Mouse (Mus musculus): ENCODE data around the gene 4930451I11Rik. TPM values are rescaled to one million over a fixed set of nuclear protein-coding genes. Genes with fewer than 3 reads are reported as not detected.

Gene 4930451I11Rik
- polyA plus RNA-seq, 1 experiment from 2014 or later: not detected

GRCm38 (mm10) chr7:126851192-126851591 lies 19.8 kb upstream of the 4930451I11Rik start:
- Histone ChIP-seq H3K4me3 (ENCODE audit: inconsistent target) (no peak overlapping the region), H3K36me3 (ENCODE audit: inconsistent target) (peaks cover 45% of the 10 kb centered on the region), H3K27ac (no peak overlapping the region), H3K79me2 (ENCODE audit: inconsistent target) (no peaks in the 10 kb centered on the region)
- WGBS (ENCODE audit: missing documents): 76% methylated on average over 12 of the region's 12 CpGs

GRCm38 (mm10) chr7:126850161-126850560 lies 18.7 kb upstream of the 4930451I11Rik start:
- peaks cover 35% of the 10 kb centered on the region; the same call in 1 of the 2 replicates for H3K36me3 ChIP-seq (ENCODE audit: inconsistent target)
- 86% methylated on average over 6 of the region's 6 CpGs for WGBS (ENCODE audit: missing documents)
- no peak overlapping the region for H3K27ac ChIP-seq
- no peaks in the 10 kb centered on the region for H3K79me2 ChIP-seq (ENCODE audit: inconsistent target)
- no peak overlapping the region for H3K4me3 ChIP-seq (ENCODE audit: inconsistent target)

- Histone ChIP-seq H3K4me3 (ENCODE audit: inconsistent target) (no peak overlapping the region), H3K27ac (no peak overlapping the region), H3K79me2 (ENCODE audit: inconsistent target) (no peaks in the 10 kb centered on the region), H3K36me3 (ENCODE audit: inconsistent target) (peaks cover 21% of the 10 kb centered on the region; the same call in 1 of the 2 replicates)
- WGBS (ENCODE audit: missing documents): 42% methylated on average over 10 of the region's 10 CpGs
Observed at GRCm38 (mm10) chr7:126848794-126849193, 17.4 kb upstream of the 4930451I11Rik start.

- Histone ChIP-seq H3K27ac (no peak overlapping the region), H3K4me3 (ENCODE audit: inconsistent target) (no peak overlapping the region), H3K36me3 (ENCODE audit: inconsistent target) (peaks cover 10% of the 10 kb centered on the region; the same call in 1 of the 2 replicates), H3K79me2 (ENCODE audit: inconsistent target) (no peaks in the 10 kb centered on the region)
- 6% methylated on average over 56 of the region's 74 CpGs for WGBS (ENCODE audit: missing documents)
Observed at GRCm38 (mm10) chr7:126847421-126848398, 16.3 kb upstream of the 4930451I11Rik start.

DNA sequence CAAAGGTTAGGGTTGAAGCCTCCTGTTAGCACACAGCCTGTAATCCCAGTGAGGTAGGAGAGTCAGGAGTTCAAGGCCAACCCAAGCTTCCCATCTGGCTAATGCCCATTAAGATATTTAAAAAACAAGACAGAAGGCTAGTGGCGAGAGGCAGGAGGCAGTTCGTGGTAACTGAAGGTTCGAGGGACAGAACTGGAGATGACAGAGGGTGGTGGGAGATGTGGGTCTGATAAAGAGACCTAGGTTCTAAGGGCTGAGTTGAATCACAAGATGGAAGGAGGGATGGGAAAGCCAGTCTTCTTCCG lies 15.6 kb upstream of the 4930451I11Rik start, which contains the start of gene Doc2a:
Gene Doc2a, plus strand, starts transcription at position 301 of the 305 bp plus-strand sequence.
- H3K36me3 ChIP-seq (ENCODE audit: inconsistent target): peaks cover 4% of the 10 kb centered on the region; the same call in 1 of the 2 replicates
- H3K79me2 ChIP-seq (ENCODE audit: inconsistent target): no peaks in the 10 kb centered on the region
- no peak within 1 kb of the TSS for H3K4me3 ChIP-seq (ENCODE audit: inconsistent target)
- H3K27ac ChIP-seq: no peak within 1 kb of the TSS
- WGBS (ENCODE audit: missing documents): 61% methylated on average over 4 of the region's 4 CpGs

GRCm38 (mm10) chr7:126845516-126845915 lies 14.1 kb upstream of the 4930451I11Rik start:
- Histone ChIP-seq H3K27ac (no peak overlapping the region), H3K79me2 (ENCODE audit: inconsistent target) (no peaks in the 10 kb centered on the region), H3K36me3 (ENCODE audit: inconsistent target) (no peaks in the 10 kb centered on the region), H3K4me3 (ENCODE audit: inconsistent target) (no peak overlapping the region)
- 93% methylated on average over 2 of the region's 2 CpGs for WGBS (ENCODE audit: missing documents)

- Histone ChIP-seq H3K4me3 (ENCODE audit: inconsistent target) (no peak overlapping the region), H3K36me3 (ENCODE audit: inconsistent target) (no peaks in the 10 kb centered on the region), H3K27ac (no peak overlapping the region), H3K79me2 (ENCODE audit: inconsistent target) (no peaks in the 10 kb centered on the region)
- WGBS (ENCODE audit: missing documents): 70% methylated on average over 9 of the region's 9 CpGs
Observed at GRCm38 (mm10) chr7:126843276-126843675, 11.8 kb upstream of the 4930451I11Rik start.

DNA sequence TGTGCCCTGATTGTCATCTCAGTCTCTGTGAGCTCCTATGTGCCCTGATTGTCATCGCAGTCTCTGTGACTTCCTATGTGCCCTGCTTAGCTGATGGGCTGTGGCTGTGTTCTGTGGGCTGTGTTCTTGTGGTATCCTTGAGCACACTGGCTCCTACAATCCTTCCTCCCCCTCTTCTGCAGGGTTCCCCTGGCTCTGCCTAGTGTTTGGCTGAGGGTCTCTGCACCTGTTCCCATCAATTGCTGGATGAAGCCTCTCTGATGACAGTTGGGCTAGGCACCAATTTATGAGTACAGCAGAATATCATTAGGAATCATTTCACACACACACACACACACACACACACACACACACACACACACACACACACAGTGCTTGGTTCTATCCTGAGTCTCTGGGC lies 1.9 kb upstream of the 4930451I11Rik start:
- no peaks in the 10 kb centered on the region for H3K79me2 ChIP-seq (ENCODE audit: inconsistent target)
- 90% methylated on average over 1 of the region's 1 CpGs for WGBS (ENCODE audit: missing documents)
- no peaks in the 10 kb centered on the region for H3K36me3 ChIP-seq (ENCODE audit: inconsistent target)
- no peak overlapping the region for H3K4me3 ChIP-seq (ENCODE audit: inconsistent target)
- H3K27ac ChIP-seq: no peak overlapping the region

DNA sequence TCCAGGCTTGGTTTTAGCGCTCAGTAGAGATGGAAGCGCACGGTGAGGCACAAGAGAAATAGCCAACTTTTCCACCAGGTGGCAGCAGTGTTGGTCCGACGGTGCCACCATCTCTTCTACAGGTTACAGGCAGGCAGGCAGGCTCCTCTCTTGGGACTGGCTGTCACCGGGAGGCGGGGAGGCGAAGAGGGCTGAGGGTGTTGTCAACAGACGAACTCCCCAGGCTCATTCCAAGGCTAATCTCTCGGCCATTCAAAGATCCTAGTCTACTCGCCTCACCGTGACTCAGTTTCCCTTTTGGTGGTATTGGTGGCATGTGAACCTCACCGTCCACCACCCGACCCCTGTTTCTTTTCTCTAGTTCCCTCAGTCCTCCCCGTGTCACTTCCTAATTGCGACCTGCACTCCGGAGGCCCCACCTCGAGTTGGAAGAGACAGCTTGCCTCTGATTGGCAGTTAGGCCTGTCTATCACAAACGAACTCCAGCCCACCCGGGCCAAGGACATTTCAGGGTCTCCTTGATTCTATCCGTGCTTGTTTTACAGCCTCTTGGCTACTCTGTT lies 678 bp upstream of the 4930451I11Rik start:
- Histone ChIP-seq H3K27ac (no peak overlapping the region), H3K4me3 (ENCODE audit: inconsistent target) (no peak overlapping the region), H3K36me3 (ENCODE audit: inconsistent target) (no peaks in the 10 kb centered on the region), H3K79me2 (ENCODE audit: inconsistent target) (no peaks in the 10 kb centered on the region)
- 4% methylated on average over 21 of the region's 21 CpGs for WGBS (ENCODE audit: missing documents)

DNA sequence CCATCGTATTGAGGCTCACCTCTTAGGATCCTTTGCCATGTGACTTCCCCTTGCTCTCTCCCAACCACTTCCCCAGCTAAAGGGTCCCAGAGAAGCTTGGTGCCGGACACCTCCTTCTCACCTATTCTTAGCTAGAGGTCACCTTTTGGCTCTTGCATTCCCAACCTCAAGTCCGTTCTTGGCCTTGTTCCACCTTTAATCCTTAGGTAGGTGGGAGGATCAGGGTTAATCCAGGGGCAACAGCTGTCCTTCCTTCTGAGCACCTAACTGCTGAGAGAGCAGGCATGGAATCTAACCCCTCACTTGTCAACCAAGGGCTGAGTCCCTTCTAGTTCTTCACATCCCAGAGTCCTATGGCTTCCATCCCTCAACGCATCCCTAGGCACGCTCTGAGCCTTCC lies 5.5 kb downstream of the 4930451I11Rik start:
- Histone ChIP-seq H3K36me3 (ENCODE audit: inconsistent target) (no peaks in the 10 kb centered on the region), H3K4me3 (ENCODE audit: inconsistent target) (no peak overlapping the region), H3K27ac (no peak overlapping the region), H3K79me2 (ENCODE audit: inconsistent target) (no peaks in the 10 kb centered on the region)
- 75% methylated on average over 5 of the region's 5 CpGs for WGBS (ENCODE audit: missing documents)

DNA sequence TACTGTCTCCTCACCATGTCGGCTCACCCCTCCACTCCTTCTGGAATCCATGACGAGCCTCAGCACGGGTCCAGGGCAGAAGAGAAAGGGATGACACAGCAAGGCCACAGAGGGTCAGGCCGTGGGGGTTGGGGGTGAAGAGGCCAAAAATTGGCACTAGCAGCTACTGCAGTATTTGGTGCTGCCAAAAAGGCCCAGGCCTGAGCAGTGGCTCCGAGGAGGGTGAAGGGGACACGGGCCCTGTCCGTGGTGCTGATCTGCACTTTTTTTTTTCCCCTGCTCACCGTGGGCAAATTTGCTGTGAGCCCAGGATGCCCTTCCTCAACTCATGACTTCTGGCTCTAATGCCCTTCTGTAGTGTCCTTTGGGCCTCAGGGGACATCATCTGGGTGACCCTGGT lies 6.0 kb downstream of the 4930451I11Rik start:
- no peak overlapping the region for H3K4me3 ChIP-seq (ENCODE audit: inconsistent target)

DNA sequence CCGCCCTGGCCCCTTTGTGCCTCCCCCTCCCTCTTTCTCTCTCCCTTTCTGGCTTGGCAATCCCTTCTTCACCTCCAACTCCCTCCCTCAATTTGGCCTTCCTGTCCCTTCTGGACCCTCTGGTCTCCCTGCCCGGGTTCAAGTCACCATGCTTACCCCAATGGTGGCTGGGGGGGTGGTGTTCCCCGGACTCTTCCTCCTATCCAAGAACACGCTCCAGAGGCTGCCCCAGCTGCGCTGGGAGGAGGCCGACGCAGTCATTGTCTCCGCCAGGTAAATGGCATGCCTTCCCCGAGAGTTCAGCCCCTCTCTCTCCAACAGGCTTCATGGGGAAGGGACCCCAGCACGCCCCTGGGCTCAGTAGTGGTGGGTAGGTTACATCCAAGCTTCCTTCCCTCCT lies 7.5 kb downstream of the 4930451I11Rik start:
- no peaks in the 10 kb centered on the region for H3K36me3 ChIP-seq (ENCODE audit: inconsistent target)
- 41% methylated on average over 9 of the region's 10 CpGs for WGBS (ENCODE audit: missing documents)
- H3K79me2 ChIP-seq (ENCODE audit: inconsistent target): no peaks in the 10 kb centered on the region
- H3K27ac ChIP-seq: no peak overlapping the region
- H3K4me3 ChIP-seq (ENCODE audit: inconsistent target): no peak overlapping the region

More for the DNA sequence above, 6.0 kb downstream of the 4930451I11Rik start:
- WGBS (ENCODE audit: missing documents): 24% methylated on average over 7 of the region's 8 CpGs
- Histone ChIP-seq H3K79me2 (ENCODE audit: inconsistent target) (no peaks in the 10 kb centered on the region), H3K36me3 (ENCODE audit: inconsistent target) (no peaks in the 10 kb centered on the region), H3K27ac (no peak overlapping the region)

DNA sequence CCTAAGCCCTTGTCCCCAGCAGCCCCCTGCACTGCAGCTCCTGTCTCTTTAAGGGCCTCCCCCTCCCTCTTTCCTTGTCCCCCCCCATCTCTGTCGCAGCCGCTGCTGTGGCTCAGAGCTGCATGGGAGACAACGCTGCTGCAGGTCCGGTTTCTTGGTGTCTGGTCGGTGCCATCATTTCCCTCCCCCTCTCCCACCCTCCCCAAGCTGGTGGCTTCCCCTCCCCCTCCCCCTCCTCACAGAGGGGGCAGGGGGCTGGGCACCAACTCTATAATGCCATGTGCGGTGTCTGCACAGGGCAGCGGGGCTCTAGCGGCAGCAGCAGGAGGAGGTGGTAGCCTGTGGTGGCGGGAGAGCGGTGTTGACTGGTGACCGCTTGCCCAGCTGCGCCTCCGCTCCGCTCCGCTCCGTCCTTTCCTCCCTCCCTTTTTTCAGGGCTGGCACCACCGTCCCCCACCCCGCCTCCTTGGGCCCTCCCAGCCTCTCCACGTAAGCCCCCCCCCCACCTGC lies 8.2 kb downstream of the 4930451I11Rik start:
- H3K27ac ChIP-seq: no peak overlapping the region
- WGBS (ENCODE audit: missing documents): 6% methylated on average over 14 of the region's 19 CpGs
- H3K79me2 ChIP-seq (ENCODE audit: inconsistent target): no peaks in the 10 kb centered on the region
- no peak overlapping the region for H3K4me3 ChIP-seq (ENCODE audit: inconsistent target)
- H3K36me3 ChIP-seq (ENCODE audit: inconsistent target): no peaks in the 10 kb centered on the region

DNA sequence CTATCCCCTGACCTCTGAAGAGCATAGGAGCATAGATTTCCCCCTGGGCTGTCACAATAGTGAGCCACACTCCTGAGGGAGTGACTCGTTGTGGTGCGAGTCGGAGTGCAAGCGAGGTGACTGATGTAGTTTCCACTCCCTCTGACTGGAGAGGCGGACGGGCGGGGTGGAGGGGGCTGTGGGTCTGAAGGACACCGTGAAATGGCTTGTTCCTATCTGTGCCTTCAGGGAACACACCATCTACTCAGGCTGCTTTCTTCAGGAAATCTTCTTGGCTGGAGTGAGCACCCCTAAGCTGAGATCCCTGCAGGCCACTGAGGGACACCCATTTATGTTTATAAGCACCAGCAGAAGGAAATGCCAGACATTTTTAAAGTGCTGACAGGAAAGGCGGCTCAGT lies 8.7 kb downstream of the 4930451I11Rik start:
- Histone ChIP-seq H3K79me2 (ENCODE audit: inconsistent target) (no peaks in the 10 kb centered on the region), H3K36me3 (ENCODE audit: inconsistent target) (no peaks in the 10 kb centered on the region), H3K4me3 (ENCODE audit: inconsistent target) (no peak overlapping the region), H3K27ac (peak overlapping the region; percentile 64)
- 82% methylated on average over 6 of the region's 9 CpGs for WGBS (ENCODE audit: missing documents)
